Comparison of ENCODE assay signal across 21 mouse cellular contexts in the genomic region with DNA sequence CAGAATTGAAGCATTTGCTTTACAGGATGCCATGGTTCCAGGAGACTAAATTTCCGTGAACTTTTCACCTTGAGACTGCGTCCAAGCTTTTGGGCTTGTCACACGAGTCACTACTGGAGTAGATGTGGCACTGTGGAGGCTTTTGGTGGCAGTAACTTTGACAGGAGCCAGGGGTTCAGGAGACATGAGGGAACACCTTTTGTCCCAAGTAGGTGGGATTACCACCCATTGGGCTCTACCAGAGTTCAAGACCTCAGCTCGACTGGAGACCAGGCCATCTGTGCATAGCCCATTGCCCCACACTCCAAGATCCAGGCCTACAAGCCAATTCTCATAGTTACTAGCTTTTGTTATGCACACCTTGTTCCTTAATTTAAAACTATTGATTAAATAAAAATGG. TPM values are rescaled to one million over a fixed set of nuclear protein-coding genes. Genes with fewer than 3 reads are reported as not detected.
DNase-seq lines count a peak whose midpoint lies in the region; ATAC-seq and TF ChIP-seq lines count a peak whose summit lies in the region.
"Had no signal": no experiment of that assay in that cellular context is flagged by ENCODE, and none has a peak within 500 bp of the region (broad histone marks: within the 10 kb centered on the region; RNA-seq: fewer than 3 reads in every experiment).

No protein-coding gene starts in this region.

- no peak for TF ChIP-seq EP300 in heart, adult 2 months (IDR thresholded peaks at IDR 0.05; ENCODE audit: insufficient read depth, low read depth, low read length)

- H3K4me1 ChIP-seq in heart, adult 2 months (ENCODE audit: control insufficient read depth, insufficient read depth, low read length) = peaks cover 3% of the 10 kb centered on the region; the same call in 1 of the 2 replicates
- no peaks in the 10 kb centered on the region for H3K4me1 ChIP-seq in liver, embryonic 11.5 days (replicated peaks; ENCODE audit: control insufficient read depth, insufficient read depth, low read length)
- H3K4me1 ChIP-seq in liver, embryonic 12.5 days = peaks cover 14% of the 10 kb centered on the region
- H3K4me1 ChIP-seq: embryonic facial prominence, embryonic 12.5 days; forebrain, embryonic 13.5 days; forebrain, embryonic 15.5 days had no signal

- TF ChIP-seq CTCF in heart, adult 2 months (IDR thresholded peaks at IDR 0.05) = no peak

- peak; percentile 55 for DNase-seq in heart, adult 11 months
- no peak for DNase-seq in heart, adult 2 months
- peak; percentile 23 for DNase-seq in liver, embryonic 11.5 days (ENCODE audit: low spot score)
- DNase-seq in R1 (ENCODE audit: low read depth, low spot score) = peak; percentile 32
- DNase-seq in gastrocnemius, postnatal 25 days = no peak
- DNase-seq: adrenal gland, adult 8-10 months; adrenal gland, postnatal 14 days; adrenal gland, postnatal 36 days; B cell, adult 2 months; cerebellum, adult 11-12 months; cerebellum, adult 2 months; cerebellum, adult 9-10 months; cerebellum, postnatal 10 days; cerebellum, postnatal 25 days; forebrain, postnatal 0 days had no signal

- ATAC-seq in liver, embryonic 11.5 days (replicated peaks; ENCODE audit: low FRiP score) = no peak
- ATAC-seq in liver, embryonic 12.5 days = no peak
- ATAC-seq: activated CD4-positive, CD25-positive, alpha-beta regulatory T cell, adult 4 months; forebrain, embryonic 13.5 days; forebrain, embryonic 15.5 days; forebrain, postnatal 0 days had no signal

- no peak overlapping the region for H3K4me3 ChIP-seq in heart, adult 2 months
- H3K4me3 ChIP-seq in liver, embryonic 11.5 days (ENCODE audit: low read depth, low read length) = no peak overlapping the region
- H3K4me3 ChIP-seq in liver, embryonic 12.5 days = no peak overlapping the region
- H3K4me3 ChIP-seq: embryonic facial prominence, embryonic 10.5 days; embryonic facial prominence, embryonic 12.5 days; forebrain, embryonic 13.5 days; forebrain, embryonic 15.5 days had no signal

- no peak for TF ChIP-seq POLR2A in heart, adult 2 months (IDR thresholded peaks at IDR 0.05; ENCODE audit: insufficient read depth, low read depth, low read length)

- intact Hi-C loops in heart, adult 2 months (cut with DNase I) = no loop called here

- H3K27me3 ChIP-seq in heart, adult 2 months (ENCODE audit: control insufficient read depth, insufficient read depth, low read length) = no peaks in the 10 kb centered on the region
- H3K27me3 ChIP-seq in liver, embryonic 11.5 days (replicated peaks; ENCODE audit: control insufficient read depth, insufficient read depth, low read length) = no peaks in the 10 kb centered on the region
- no peaks in the 10 kb centered on the region for H3K27me3 ChIP-seq in liver, embryonic 12.5 days (replicated peaks)
- H3K27me3 ChIP-seq: embryonic facial prominence, embryonic 12.5 days; forebrain, embryonic 13.5 days; forebrain, embryonic 15.5 days had no signal

- no peak overlapping the region for H3K4me2 ChIP-seq in liver, embryonic 11.5 days
- no peak overlapping the region for H3K4me2 ChIP-seq in liver, embryonic 12.5 days
- H3K4me2 ChIP-seq: embryonic facial prominence, embryonic 12.5 days; forebrain, embryonic 13.5 days; forebrain, embryonic 15.5 days had no signal

- H3K79me2 ChIP-seq in heart, adult 2 months (replicated peaks; ENCODE audit: control insufficient read depth, insufficient read depth, low read length) = no peaks in the 10 kb centered on the region

- no peak overlapping the region for H3K9ac ChIP-seq in heart, adult 2 months (ENCODE audit: low read depth, low read length)
- no peak overlapping the region for H3K9ac ChIP-seq in liver, embryonic 11.5 days (ENCODE audit: low read depth, low read length)
- H3K9ac ChIP-seq in liver, embryonic 12.5 days = no peak overlapping the region
- H3K9ac ChIP-seq: embryonic facial prominence, embryonic 12.5 days; forebrain, embryonic 13.5 days; forebrain, embryonic 15.5 days; forebrain, postnatal 0 days had no signal

- H3K36me3 ChIP-seq in heart, adult 2 months (ENCODE audit: control insufficient read depth, insufficient read depth, low read length) = no peaks in the 10 kb centered on the region
- H3K36me3 ChIP-seq in liver, embryonic 11.5 days (ENCODE audit: control insufficient read depth, insufficient read depth, low read length) = no peaks in the 10 kb centered on the region
- no peaks in the 10 kb centered on the region for H3K36me3 ChIP-seq in liver, embryonic 12.5 days
- H3K36me3 ChIP-seq: embryonic facial prominence, embryonic 10.5 days; embryonic facial prominence, embryonic 12.5 days; forebrain, embryonic 15.5 days had no signal

- 74% methylated on average over 4 of the region's 4 CpGs for WGBS in heart, adult 2 months
- WGBS in liver, embryonic 11.5 days = 80% methylated on average over 4 of the region's 4 CpGs
- 69% methylated on average over 4 of the region's 4 CpGs for WGBS in liver, embryonic 12.5 days (ENCODE audit: insufficient replicate concordance)

- H3K9me3 ChIP-seq in liver, embryonic 11.5 days (ENCODE audit: control insufficient read depth, low read length) = no peaks in the 10 kb centered on the region
- H3K9me3 ChIP-seq in liver, embryonic 12.5 days (replicated peaks) = no peaks in the 10 kb centered on the region
- H3K9me3 ChIP-seq: embryonic facial prominence, embryonic 12.5 days; forebrain, embryonic 13.5 days; forebrain, embryonic 15.5 days had no signal

- no peak overlapping the region for H3K27ac ChIP-seq in heart, adult 2 months
- no peak overlapping the region for H3K27ac ChIP-seq in liver, embryonic 11.5 days (ENCODE audit: low read depth, low read length)
- no peak overlapping the region for H3K27ac ChIP-seq in liver, embryonic 12.5 days
- H3K27ac ChIP-seq: embryonic facial prominence, embryonic 10.5 days; embryonic facial prominence, embryonic 12.5 days; forebrain, embryonic 13.5 days; forebrain, embryonic 15.5 days had no signal

RNA-seq across cellular contexts. Expression of gene Vps45, which starts 12.0 kb away (rescaled TPM):
- 10 to 100 TPM; 23.0 to 24.5 TPM for total RNA-seq in heart, adult 2 months (2021)
- 4.3 and 7.1 TPM in 2 replicates for polyA plus RNA-seq in heart, adult 2 months (2012; rRNA removed)
- 17.4 and 18.5 TPM in 2 replicates for polyA plus RNA-seq in liver, embryonic 11.5 days (2014; fragmentation: Nextera tagmentation; extraction: Ambion mirVana)
- polyA plus RNA-seq in liver, embryonic 12.5 days (2016; fragmentation: Nextera tagmentation; extraction: Ambion mirVana) = 17.6 and 18.6 TPM in 2 replicates
- total RNA-seq in gastrocnemius, postnatal 25 days (2021) = 10 to 100 TPM; 17.0 to 22.2 TPM

RNA-seq across cellular contexts. Expression of gene Otud7b, which starts 34.1 kb away (rescaled TPM):
- total RNA-seq in heart, adult 2 months (2021) = 10 to 100 TPM; 46.0 to 57.4 TPM
- polyA plus RNA-seq in heart, adult 2 months (2012; rRNA removed) = 10.9 and 15.8 TPM in 2 replicates
- 7.1 and 7.9 TPM in 2 replicates for polyA plus RNA-seq in liver, embryonic 11.5 days (2014; fragmentation: Nextera tagmentation; extraction: Ambion mirVana)
- 10.8 and 12.7 TPM in 2 replicates for polyA plus RNA-seq in liver, embryonic 12.5 days (2016; fragmentation: Nextera tagmentation; extraction: Ambion mirVana)
- total RNA-seq in gastrocnemius, postnatal 25 days (2021) = 10 to 100 TPM; 52.5 to 54.4 TPM

Comparison
In these comparisons a context has a peak if more than half of its experiments do, and no peak if none do; other contexts are left out.
1. DNase-seq: peak in heart, adult 11 months (single experiment), liver, embryonic 11.5 days (single experiment) and R1 (single experiment); none in heart, adult 2 months (0 of 2) and gastrocnemius, postnatal 25 days (single experiment).